Mouse (Mus musculus) bone marrow macrophage, adult 2 months (primary cell): ENCODE measurements at regions not wholly inside any gene's neighbourhood (a gene's known extent, or its start where the extent isn't known, plus 50 kb on each side); places are given as distances from the start of the nearest gene placed in this dataset.

Source experiments
- H3K27ac ChIP-seq: 2 replicates; pipeline ENCODE4 v1.5.1; 2012; ENCODE audit warnings: low read depth, low read length; ENCODE audit not compliant: insufficient read depth
- H3K4me1 ChIP-seq: 2 replicates; pipeline ENCODE4 v1.6.1; 2012; ENCODE audit warnings: low read length; ENCODE audit not compliant: control insufficient read depth, insufficient read depth
- H3K4me3 ChIP-seq: 2 replicates; pipeline ENCODE4 v1.5.1; 2012; ENCODE audit warnings: mild to moderate bottlenecking, low read length, moderate library complexity; ENCODE audit not compliant: insufficient read depth
- CTCF ChIP-seq: IDR thresholded peaks from 2 replicates; pipeline ENCODE4 v1.5.1; 2012; ENCODE audit warnings: low read depth, mild to moderate bottlenecking, low read length, moderate library complexity
- POLR2A ChIP-seq: IDR thresholded peaks from 2 replicates; pipeline ENCODE4 v1.6.1; 2012; ENCODE audit warnings: mild to moderate bottlenecking, low read depth, low read length, borderline replicate concordance

DNA sequence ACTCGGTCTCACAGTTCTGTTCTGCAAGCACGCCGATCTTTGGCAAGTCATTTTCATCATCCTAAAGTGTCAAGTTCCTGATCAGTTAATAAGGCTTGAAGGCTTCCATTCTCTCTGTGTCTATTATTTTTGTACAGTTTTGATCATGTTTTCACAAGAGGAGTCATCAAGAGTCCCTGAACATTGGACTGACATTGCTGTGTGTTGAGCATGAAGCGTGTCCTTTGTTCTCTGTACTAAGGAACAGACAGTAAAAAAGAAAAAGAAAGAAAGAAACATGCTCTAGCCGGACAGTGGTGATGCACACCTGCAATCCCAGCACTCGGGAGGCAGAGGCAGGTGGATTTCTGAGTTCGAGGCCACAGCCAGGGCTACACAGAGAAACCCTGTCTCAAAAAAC lies 955.4 kb downstream of the Epha4 start:
- H3K4me1 ChIP-seq = no peaks in the 10 kb centered on the region
- TF ChIP-seq POLR2A (no peak), CTCF (no peak)
- H3K27ac ChIP-seq = no peak overlapping the region
- no peak overlapping the region for H3K4me3 ChIP-seq

DNA sequence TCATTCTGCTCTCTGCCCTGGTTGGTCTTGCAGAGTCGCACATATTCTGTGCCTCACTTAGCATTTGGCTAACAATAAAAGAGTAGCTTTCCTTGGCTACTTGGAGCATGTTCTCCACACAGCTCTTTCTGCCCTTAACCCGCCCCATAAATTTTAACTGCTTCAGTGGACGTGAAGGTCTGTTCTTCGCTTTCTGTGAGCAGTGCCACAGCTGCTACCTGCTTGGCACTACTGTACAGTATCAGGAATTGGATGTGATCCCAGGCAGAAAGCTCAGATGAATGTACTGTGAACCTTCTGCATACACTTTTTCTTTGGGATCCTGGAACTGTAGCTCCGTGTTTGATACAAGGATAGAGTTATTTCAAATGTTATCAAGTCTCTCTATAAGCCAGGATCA lies 939.4 kb downstream of the Epha4 start:
- TF ChIP-seq CTCF (no peak), POLR2A (no peak)
- Histone ChIP-seq H3K27ac (no peak overlapping the region), H3K4me1 (no peaks in the 10 kb centered on the region), H3K4me3 (no peak overlapping the region)

DNA sequence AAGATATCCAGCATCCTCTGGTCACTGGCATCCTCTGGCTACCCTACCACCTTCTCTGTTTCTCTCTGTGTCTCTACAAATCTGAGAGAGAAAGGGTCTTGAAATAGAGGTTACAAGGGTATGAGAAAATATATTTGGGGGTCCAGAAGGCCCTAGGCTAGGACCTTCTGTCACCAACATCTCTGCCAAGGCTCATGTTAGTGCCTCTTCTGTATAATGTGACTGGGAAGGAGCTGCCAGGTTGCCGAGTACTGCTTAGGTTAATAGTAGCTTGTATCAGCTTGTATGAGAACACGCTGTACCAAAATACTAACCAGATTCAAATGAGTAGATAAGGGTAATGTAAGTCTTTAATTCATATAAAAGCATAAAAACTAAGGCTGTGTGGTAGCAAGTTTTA lies 929.0 kb downstream of the Epha4 start:
- no peak overlapping the region for H3K4me3 ChIP-seq
- no peak overlapping the region for H3K27ac ChIP-seq
- TF ChIP-seq CTCF (no peak), POLR2A (no peak)
- no peaks in the 10 kb centered on the region for H3K4me1 ChIP-seq

DNA sequence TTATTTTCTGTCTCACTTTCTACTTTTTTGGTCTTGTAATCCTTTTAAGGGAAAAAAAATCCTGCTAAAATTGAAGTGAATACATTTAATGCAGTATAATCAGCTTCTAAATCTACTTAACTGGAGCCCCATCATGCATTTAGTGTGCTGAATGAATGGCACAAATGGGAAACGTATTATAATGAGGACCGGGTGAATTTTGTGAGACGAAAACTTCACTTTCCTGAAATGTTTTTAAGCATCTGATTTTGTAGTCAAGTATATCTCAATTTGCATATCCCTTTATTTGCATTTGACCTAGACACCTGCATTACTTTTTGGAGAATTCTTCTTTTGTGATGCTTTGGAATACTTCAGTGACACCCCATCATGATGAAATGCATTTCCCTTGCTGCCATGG lies 889.1 kb downstream of the Epha4 start:
- TF ChIP-seq POLR2A (no peak), CTCF (no peak)

DNA sequence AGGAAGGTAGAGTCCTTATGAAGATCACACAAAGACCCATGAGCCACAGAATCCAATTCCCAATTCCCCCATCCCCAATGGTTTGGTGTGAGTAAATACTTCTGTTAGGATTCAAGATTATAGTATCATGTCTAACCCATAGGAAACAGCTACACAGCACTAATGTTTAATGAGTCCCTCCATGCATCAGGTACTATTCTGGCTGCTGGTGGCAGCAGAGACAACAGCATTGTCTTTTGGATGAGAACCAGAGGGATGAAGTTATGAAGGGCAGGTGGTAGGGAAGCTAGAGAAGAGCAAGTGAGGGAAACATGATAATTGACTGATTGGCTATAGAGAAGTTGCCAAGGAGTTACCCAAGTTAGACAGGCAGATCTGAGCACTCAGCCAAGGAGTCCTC lies 885.0 kb downstream of the Epha4 start:
- no peaks in the 10 kb centered on the region for H3K4me1 ChIP-seq
- H3K4me3 ChIP-seq = no peak overlapping the region
- TF ChIP-seq CTCF (no peak), POLR2A (no peak)
- H3K27ac ChIP-seq = no peak overlapping the region

More for the DNA sequence above, 889.1 kb downstream of the Epha4 start:
- Histone ChIP-seq H3K4me3 (no peak overlapping the region), H3K4me1 (no peaks in the 10 kb centered on the region), H3K27ac (no peak overlapping the region)

DNA sequence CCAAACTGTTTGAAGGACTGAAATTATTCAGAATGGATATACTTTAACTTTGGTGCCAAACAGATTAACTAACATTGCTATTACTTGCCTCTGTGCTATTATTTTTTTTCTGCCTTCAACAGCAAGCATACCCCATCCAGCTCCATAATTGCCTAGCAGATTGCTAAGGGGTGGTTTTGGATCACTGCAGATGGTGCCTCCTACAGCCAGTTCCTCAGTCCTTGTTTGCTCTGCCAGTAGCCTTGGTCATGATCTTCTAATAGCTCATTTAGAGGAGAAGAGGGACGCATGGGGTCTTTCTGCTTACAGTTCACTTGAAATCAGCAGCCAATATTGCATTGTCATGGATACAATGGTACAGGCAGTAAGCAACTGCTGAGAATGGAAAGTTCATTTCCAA lies 880.8 kb downstream of the Epha4 start:
- TF ChIP-seq CTCF (no peak), POLR2A (no peak)
- H3K4me3 ChIP-seq = no peak overlapping the region
- H3K27ac ChIP-seq = no peak overlapping the region
- no peaks in the 10 kb centered on the region for H3K4me1 ChIP-seq

DNA sequence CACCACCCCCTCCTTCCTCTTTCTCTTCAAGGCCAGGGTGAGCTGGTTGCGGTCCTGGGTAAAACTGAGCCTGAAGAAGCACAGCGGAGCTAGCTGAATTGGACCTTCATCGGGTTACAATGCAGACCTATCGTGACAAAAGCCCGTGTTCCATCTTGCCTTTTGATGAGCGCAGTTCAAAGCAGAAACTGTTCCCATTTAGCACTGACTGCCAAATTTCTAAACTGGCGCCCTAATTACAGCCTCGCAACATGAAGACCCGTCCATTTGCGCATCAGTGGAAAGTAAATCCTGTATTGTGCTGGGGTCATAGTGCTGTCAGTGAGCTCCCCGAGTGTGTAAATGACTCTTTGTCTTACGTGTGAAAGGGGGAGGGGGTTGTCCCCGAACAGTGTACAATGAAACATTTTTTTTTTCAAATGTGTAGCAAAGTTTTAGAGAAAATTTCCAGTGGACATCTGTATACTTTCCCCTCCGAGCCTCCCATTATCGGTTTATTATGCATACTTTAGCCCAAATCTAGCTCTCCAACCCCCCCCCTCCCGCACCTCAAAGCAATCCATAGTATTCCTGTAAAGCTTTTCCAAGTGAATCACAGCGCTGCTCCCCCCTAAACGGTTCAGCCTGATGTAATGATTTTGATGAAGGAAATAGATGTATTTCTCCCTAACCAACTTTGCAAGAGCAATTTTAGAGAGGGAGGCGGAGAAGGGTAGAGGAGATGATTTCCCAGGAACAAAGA lies 877.4 kb downstream of the Epha4 start:
- Histone ChIP-seq H3K4me3 (no peak overlapping the region), H3K4me1 (no peaks in the 10 kb centered on the region), H3K27ac (no peak overlapping the region)
- TF ChIP-seq CTCF (no peak), POLR2A (no peak)

DNA sequence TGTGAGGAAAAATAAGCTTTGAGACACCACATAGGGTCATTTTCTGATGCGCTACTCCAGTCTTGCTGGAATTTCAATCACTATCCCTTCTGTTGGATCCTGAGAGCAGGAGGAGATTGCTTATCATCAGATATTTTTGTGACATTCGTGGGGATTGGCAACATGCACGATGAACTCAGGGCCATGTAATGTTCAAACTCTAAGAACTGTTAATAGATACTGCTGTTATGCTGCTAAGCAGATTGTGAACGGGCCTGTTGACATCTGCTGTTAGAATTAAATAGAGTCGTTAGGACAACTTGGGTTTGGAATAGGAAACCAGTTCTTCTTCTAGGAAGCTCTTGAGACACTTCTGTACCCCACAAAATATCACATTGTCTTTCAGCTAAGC lies 876.9 kb downstream of the Epha4 start:
- Histone ChIP-seq H3K27ac (no peak overlapping the region), H3K4me3 (no peak overlapping the region), H3K4me1 (no peaks in the 10 kb centered on the region)
- TF ChIP-seq CTCF = no peak
- TF ChIP-seq POLR2A = no peak

DNA sequence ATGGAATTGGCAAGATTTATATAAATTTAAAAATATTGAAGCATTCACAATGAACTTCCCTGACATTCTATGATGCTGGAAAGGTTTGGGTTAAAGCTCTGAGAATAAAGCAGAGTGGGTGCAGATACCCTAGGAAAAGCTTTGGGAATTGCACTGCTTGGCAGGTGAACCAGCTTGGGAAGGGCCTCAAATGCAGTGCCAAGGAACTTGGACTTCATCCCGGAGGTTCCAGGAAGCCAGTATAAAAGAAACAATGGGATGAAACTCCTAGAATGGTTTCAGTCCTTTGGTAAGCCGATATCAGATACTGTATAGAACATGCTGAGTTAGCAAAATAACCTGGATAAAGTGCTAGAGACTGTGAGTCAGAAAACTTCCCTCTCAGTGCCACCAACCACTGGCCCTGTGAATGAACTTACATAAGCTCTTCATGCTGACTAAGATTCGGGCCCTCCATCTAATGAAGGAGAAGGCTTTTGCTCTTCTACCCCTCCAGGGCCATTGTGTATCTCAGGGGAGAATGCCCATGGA lies 873.6 kb downstream of the Epha4 start:
- no peak overlapping the region for H3K4me3 ChIP-seq
- no peak for TF ChIP-seq POLR2A
- no peak for TF ChIP-seq CTCF
- H3K4me1 ChIP-seq = no peaks in the 10 kb centered on the region
- H3K27ac ChIP-seq = no peak overlapping the region

DNA sequence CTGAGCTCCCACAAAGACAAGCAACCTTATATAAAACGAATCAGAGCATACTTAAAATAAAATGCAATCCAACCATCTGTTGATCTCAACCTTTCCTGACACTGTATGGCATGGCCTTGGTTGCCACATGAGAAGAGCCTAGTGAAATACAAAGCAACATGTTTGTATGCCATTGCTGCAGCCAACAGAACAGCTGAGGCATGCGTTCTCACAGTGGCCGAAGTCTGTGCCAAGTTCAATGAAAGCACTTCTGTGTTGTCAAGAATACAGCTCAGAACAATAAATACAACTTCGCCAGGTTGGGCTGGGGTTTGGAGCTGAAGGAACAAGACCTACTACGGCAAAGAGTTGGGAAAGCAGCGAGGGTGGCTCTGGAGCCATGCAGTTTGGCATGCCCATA lies 872.2 kb downstream of the Epha4 start:
- no peaks in the 10 kb centered on the region for H3K4me1 ChIP-seq
- H3K27ac ChIP-seq = no peak overlapping the region
- H3K4me3 ChIP-seq = no peak overlapping the region
- TF ChIP-seq POLR2A (no peak), CTCF (no peak)

DNA sequence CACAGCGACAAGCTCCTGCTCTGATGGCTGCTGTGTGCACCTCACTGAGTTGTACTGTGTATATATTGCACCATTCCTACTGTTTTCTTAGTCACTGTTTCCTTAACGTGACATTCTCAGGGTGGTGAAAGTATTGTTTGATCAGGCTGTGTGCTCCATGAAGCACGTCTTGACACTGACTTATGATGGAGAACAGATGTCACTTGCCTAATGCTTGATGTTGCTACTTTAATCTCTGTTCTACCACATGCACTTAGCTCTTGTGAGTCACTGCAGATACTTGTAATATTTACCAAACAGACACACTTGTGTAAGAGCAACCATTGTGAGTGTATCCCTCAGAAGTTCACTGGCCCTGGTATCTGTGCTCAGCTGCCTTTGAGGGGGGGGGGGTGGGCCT lies 870.0 kb downstream of the Epha4 start:
- H3K27ac ChIP-seq = no peak overlapping the region
- no peak overlapping the region for H3K4me3 ChIP-seq
- no peak for TF ChIP-seq POLR2A
- TF ChIP-seq CTCF = no peak
- H3K4me1 ChIP-seq = no peaks in the 10 kb centered on the region
